Mouse (Mus musculus) urinary bladder, postnatal 36 days (tissue): Measurements from ENCODE around the gene Aspn.
"Not testable (repeated sequence)": the region's sequence is repeated elsewhere in the genome, so short reads cannot be mapped to it uniquely, and the experiment has no call there.

Source experiments
- DNase-seq, 2 experiments: peaks; one replicate each; pipeline ENCODE4 v3.0.0; 2022; ENCODE audit warnings: low spot score in 2 of 2, mixed read lengths in 1 of 2

Gene Aspn

DNA sequence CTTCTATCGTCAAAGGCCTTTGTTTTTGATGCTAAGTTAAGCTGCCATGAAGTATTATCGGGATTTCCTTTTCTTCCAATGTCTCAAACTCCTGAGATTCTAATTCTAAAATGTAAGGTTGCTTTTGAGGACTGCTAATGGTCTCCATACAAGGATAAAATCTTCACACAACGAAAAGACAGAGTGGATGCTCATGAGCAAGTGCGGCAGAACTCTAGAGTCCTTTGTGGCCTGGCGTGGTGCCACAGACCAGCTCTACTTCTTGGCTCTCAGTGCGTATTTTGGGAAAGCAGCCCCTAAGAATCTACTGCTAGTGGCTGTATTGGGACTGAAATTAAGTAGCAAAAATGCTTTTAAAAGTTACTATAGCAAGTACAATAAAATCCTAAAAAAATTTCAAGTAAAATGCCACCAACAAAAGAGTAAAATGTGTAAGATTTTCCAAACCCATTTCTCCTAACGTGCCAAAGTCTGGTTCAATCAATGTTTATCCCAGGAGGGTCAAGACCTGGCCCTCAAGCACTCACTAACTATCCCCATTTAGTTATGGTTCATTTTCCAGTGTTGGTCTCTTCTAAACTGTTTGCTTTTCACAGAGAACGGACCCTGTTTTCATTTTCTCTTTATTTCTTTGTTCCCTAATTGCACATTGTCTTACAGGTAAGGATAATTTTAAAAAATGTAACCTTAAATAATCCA is 40.2 kb downstream of the Aspn start:
- no peak for DNase-seq

DNA sequence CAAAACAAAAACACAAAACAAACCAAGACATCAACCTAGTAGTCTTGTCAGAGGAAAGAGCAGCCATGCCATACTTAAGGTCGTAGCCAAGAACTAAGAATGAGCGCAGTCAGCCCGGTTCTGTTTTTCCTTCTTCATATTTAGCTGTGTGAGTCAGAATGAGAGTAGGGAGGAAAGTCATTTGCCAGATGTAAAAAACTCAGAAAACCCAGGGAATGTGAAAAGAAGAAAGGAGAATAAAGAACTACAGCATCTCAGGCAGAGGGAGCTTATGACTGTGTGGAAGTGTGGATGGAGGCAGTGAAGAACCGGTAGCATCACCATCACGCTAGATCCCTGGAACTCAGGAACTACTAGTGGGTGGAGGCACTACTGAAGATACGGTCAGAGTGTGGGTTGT is 41.8 kb downstream of the Aspn start:
- DNase-seq = no peak

DNA sequence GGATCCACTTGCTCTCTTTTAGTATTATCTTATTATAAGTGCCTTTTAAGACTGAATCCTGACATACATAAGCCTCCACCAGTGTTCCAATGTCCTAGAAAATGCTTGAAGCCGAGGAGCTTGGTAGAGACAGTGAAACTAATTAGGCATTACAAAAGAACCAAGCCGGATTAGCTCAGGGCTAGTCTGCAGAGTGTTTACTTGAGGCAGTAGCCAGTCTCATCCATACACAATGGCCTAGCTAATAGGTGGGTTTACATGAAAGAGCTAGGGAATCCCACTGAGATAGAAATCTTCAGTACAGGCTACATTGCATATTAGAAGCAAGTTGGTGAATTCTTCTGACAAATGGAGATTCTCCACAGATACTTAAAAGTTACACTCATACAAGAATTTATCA is 58.3 kb downstream of the Aspn start:
- DNase-seq = not testable (repeated sequence)

DNA sequence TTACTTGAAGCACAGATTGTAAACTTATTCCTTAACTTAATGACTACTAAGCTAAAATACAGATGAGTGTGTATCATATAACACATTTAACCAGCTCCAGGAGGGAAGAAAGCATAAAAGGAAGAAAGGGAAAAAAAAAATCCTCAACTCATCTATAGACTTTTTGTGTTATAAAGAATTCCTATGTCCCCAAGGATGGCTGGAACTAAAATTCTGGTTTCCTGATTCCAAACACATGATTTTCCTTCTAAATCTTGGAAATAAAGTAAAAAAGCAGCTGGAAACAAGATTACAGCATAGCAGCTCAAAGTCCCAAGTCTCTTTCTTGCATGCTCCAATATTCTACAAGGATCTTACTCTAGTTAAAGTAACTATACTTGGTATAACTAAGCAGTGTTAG is 59.4 kb downstream of the Aspn start:
- DNase-seq = no peak

DNA sequence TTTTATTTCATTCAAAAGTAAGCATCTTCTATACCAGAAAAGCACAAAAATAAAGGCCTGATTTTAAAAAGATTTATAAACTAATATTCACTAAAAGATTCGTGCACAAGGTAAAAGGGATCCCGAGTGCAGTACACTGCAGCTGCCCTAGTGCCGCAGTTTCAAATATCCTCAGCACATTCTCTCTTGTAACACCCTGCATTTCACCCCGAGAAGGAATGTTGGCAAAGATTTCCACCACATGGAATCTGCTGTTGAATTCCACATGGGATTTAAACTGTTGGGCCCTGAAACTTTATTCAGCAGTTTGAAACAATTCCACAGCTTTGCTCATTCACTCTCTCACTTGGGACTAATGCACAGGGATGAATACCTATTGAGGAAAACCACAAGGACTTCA is 63.5 kb downstream of the Aspn start, which contains the start of gene Ogn:
Gene Ogn (plus strand): TSS at position 333 of the 400 bp plus-strand sequence.
- peak in 1 of 2 experiments; percentile 27 for DNase-seq

DNA sequence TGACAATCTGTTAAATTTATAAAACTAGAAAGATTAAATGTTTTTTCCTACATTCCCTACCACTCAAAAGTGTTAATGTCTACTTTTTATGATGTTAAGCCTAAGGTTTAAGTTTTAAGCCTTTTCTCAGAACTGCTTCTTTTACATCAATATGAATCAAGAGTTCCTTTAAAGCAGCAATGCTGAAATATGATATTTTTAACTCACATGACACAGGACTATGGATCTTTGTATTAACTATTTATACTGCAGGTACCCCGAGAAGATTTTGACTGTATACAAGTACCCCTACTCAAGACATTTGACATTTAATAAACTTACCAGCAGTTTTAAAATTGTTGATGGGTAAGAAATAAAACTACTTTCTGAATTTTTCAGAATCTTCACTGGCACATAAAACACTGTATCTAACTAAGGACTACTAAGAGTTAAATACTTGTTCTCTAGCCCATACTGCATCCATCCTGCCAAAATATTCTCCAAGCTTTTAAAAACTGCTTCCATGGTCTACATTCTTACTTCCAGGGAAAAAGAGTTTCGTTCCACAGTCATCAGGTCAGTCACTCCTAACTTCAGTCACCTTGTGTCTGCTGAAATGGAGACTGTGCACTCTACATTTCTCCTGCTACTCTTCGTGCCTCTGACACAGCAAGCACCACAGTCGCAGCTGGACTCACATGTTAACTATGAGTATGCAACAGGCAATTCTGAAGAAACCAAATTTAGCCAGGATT is 64.5 kb downstream of the Aspn start:
- DNase-seq = no peak

DNA sequence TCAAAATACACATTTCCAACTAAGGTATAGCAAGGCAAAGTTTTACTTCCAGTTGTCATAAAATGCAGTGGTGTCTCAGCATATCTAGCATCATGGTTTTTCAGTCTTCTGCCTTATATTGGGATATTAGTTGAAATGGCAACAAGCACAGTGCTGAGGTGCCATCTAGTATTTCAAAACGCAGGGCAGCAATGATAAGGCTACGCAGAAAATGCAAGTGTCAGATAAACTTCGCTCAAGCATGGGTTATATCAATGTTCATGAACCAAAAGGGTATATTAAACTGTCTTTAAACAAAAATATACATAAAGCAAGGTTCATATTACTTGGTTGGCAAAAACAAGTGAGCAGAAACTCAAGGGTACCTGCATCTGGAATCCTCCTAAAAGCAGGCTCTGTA is 72.8 kb downstream of the Aspn start:
- DNase-seq = no peak
